Mouse (Mus musculus) embryo, embryonic 11 days (tissue): Measurements from ENCODE around the gene Col4a3.
A peak's percentile ranks its signal among the peaks of the same experiment; 100 is the strongest.

Source experiments
- DNase-seq: peaks from one replicate; pipeline ENCODE4 v3.0.0-alpha.2; 2015

The Col4a3 gene

GRCm38 (mm10) chr1:82608646-82609262, 22.0 kb downstream of the Col4a3 start:
- no peak for DNase-seq

DNA sequence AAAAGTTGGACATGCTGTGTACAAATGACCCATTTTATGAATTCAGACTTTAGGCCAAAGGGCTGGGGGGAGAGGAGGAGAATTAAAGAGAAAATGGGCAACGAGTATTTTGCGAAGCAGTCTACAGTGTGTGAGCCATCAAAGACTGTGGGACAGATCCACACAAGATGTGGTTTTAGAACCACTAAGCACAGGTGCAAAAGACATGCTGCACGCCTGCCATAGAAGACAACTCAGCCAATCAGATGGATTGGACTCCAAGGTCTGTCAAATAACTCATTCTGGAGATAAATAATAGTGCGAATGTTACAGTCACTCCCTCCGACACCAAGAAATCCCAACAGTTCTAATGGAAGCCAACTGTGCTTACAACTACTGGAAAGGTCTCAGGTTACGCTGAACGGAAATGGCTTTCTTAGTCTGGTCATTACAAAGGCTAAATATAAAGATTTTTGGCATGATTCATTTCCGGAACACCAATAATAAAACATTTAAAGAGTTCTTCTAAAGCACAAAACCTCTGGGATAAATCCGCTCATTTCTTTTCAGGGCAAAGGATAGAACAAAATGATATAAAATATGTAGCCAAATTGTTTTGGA, 25.4 kb downstream of the Col4a3 start:
- peak; percentile 18 for DNase-seq

DNA sequence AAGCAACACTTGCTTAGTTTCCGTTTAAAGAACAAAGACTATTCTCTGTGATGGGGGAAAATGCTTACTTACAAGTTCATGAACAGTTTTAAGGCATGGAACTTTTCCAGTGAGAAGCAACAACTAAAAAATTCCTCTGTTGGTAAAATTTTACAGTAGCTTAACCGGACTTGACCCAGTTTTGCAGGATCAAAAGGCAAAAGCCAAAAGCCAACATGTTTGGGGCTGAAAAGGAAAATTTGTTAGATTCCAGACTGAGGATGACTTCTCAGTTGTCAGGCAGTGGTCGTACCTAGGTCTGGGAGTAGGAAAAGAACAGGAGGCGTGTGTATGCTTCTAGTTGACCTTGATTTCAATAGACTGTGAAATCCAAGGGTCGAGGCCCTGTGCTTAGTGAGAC, 31.3 kb downstream of the Col4a3 start:
- DNase-seq = no peak

GRCm38 (mm10) chr1:82618592-82618991, 31.9 kb downstream of the Col4a3 start:
- DNase-seq = no peak

DNA sequence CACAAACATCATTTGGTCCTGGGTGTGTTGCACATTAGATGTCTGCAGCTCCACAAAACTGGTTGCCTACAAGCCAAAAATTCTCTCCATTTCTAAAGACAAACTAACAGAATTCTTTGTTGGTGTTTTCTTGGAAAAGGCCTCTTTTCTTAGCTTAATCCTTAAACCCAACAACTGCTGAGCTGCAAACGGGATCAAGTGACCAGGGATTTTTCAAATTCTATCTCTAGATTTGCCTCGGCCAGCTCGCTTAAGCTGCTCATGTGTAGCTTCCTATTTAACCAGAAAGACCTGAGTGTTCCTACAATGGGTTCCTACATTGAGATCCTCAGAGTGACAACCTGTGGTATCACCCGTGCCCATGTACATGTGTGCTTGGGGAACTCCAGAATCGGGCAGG, 33.3 kb downstream of the Col4a3 start:
- no peak for DNase-seq

DNA sequence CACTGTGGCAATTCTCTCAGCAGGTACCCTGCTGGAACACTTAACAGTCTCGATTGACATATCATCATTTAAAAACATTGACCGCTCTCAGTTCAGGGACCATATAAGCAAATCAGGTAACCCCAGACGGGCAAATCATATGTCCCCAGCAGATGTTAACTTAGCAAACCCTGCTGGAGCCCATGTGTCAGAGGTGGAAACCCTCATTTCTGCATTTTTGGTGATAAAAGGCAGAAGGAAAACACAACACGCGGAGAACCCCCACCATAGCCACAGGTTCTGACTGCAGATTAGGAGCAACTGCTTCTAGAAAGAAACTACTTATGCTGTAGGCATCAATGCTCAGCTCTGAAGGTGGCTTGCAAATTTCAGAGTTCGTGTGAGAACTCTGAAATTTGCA, 38.2 kb downstream of the Col4a3 start:
- DNase-seq = no peak

DNA sequence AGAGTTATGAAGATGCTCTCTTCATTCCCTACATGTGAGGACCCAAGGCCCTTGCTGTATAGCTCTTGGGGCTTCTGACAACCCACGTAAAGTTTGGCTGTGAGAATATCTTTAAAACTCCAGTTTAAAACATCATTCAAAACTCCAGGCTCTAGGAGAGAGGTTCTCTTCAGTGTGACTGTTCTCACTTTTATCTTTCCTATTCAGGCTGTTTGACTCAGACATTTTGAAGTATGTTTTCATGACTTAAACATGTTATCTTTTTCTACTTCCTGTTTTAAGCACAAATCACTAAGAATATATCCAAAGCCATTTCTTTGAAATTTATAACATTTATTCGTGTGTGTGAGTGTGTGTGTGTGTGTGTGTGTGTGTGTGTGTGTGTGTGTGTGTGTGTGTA, 38.8 kb downstream of the Col4a3 start:
- DNase-seq = no peak

GRCm38 (mm10) chr1:82627652-82628051, 40.9 kb downstream of the Col4a3 start:
- DNase-seq = no peak

DNA sequence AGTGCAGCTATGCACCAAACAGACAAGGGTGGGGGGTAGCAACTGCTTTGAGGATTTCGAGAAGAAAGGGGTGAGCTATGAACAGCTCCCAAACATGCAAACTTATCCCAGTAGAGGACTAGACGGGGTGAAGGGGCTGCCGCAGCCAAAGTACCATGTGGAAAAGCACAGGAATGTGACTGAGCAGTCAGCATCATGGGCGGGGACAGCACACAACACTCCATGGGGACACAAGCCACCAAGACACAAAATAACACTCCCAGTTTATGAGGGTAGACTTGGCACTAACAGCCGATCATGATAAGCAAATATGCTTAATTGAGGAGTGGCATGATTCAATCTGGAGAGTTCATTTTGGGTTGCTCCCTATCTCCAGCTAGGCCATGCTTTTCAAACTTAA, 42.8 kb downstream of the Col4a3 start:
- no peak for DNase-seq

GRCm38 (mm10) chr1:82631169-82631792, 44.6 kb downstream of the Col4a3 start:
- DNase-seq = no peak

GRCm38 (mm10) chr1:82634545-82635253, 48.0 kb downstream of the Col4a3 start:
- DNase-seq = no peak

GRCm38 (mm10) chr1:82635254-82635620, 48.5 kb downstream of the Col4a3 start:
- DNase-seq = no peak

DNA sequence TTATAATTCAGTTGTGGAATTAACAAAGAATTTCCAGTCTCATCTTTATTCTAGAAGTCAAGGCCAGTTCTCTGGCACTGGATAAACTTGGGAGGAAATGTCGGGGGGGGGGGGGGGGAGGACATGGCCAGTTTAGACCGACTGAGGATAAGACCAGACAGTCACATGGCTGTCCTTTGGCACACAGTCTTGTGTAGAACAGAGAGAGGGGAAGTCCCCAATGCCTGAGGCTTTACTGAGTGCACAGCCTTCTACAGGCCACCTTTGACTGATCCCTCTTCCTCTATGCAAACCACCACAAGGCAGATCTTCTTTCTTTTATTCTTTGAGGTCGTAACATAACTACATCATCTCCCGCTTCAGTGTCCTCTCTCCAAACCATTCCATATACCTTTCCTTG, 49.6 kb downstream of the Col4a3 start:
- DNase-seq = no peak

DNA sequence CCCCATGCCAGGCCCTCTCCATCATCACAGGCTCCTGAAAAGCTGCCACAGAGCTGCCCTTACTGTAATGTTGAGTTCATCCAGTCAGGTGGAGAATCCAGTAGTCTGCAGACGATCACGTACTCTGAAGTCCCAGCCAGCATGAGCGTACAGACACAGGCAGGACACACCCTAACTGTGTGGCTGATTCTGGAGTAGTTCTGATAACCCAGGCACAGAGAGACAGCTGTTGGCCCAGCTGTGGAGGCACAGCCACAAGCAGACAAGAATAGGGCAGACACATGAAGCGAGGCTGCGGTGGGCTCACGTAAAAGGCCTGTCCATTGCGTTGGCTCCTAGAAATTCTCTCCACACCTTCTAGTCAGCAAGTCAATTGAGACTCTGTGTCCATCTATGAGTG, 50.7 kb downstream of the Col4a3 start:
- no peak for DNase-seq

DNA sequence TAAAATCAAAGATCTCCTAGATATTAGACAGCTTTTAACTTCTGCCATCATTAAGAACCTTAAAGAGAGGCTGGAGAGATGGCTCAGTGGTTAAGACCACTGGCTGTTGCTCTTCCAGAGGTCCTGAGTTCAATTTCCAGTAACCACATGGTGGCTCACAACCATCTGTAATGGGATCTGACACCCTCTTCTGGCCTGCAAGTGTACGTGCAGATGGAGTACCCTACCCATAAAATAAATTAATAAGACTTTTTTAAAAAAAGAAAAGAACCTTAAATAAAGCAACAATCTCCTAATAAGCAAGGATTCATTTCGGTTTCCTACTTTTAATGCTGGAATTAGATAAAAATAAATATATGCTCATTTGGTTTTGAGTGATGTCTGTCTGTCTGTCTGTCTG, 51.7 kb downstream of the Col4a3 start:
- no peak for DNase-seq

GRCm38 (mm10) chr1:82641316-82641987, 54.7 kb downstream of the Col4a3 start:
- DNase-seq = peak; percentile 85

- no peak for DNase-seq
Observed at GRCm38 (mm10) chr1:82647989-82648388, 61.3 kb downstream of the Col4a3 start.

DNA sequence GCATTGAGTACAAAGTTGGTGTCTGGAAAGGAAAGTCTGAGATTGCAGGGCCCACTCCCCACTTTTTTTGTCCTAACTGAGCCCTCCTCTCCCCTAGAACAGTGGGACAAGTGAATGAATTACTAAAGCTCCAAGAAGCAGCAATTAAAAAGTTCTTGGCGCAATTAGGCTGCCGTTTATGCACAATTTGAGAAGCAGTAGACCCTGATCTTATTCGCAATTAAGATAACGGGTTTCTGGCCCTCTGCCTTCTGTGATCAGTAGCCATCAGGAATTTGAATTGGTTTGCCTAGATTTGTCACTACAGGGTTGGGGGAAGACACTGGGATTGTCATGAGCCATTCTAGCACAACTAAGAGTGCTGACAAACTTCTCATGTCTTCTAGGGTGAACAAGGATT, 64.1 kb downstream of the Col4a3 start:
- DNase-seq = no peak

DNA sequence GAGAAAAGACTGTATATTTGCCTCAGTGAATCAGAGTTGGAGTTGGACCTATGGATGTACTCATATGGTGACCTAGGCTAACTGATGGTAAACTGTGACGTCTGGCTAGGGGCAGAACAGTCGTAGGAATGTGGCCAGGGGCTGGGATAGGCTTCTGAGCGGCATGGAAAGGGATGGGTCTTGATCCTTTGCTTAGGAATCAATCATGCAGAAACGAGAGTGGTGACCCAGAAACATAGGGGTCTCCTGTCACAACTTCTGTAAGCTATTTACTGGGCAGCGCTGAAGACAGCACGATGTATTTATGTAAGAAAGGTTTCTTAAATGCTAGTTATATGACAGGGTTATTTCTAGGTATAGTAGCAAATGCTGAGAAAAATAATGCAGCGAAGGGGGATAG, 67.3 kb downstream of the Col4a3 start:
- DNase-seq = no peak

DNA sequence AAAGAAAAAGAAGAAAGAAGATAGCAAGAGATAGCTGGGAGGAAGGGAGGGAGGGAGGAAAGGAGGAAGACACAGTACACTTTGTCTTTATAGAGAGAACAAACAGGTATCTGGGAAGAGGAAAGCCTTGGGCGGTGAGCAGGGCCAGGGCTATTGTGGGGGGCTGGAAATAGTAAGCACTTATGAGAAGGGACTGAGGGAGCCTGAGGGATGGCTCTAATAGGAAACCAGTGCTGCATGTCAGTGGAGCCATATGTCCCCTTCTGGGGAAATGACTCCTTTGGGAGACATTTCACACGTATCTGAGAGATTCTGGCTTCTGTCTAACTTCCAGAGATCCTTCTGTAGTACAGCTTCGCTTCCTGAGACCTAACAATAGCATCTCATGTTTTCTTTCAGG, 69.7 kb downstream of the Col4a3 start:
- DNase-seq = no peak

- no peak for DNase-seq
Observed at GRCm38 (mm10) chr1:82662269-82662668, 75.5 kb downstream of the Col4a3 start.

DNA sequence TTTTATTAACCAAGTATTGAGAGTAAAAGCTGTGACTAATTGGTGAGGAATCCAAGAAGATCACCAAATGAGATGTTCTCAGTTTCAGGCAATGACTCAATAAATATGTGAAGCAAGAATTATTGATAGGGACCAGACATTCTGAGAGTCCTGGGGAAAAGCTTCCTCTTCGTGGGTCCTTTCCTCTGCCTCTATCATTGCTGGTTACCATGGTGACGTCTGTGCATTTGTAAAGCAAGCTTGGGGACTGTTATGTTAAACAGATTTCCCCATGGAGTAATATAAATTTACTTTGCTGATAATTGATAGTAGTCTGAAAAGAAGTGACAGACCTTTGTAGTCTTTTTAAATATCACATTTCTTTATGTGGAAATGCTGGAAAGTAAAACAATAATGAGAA, 76.8 kb downstream of the Col4a3 start:
- peak; percentile 49 for DNase-seq

DNA sequence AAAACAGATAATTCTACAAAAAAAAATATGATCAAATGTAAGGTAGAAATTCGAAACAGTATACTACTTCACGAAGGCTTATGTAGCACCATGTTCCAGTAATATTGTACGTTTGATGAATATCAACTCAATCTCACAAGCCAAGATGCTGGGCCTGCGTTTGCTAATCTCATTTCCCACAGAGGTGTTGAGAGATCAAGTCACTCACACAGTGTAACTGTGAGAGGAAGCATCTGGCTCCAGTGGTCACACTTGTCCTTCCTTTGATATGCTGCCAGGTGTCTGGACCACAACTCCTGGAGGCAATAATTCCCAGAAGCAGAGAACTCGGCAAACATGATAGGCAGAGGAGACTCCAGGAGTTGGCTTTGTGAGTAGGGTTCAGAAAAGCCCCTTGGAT, 99.6 kb downstream of the Col4a3 start:
- DNase-seq = no peak

GRCm38 (mm10) chr1:82686866-82687265, 100.1 kb downstream of the Col4a3 start:
- DNase-seq = no peak
